Mouse (Mus musculus) stomach, embryonic 16.5 days (tissue): ENCODE results near the gene Rrnad1. TPM values are rescaled to one million over a fixed set of nuclear protein-coding genes. Genes with fewer than 3 reads are reported as not detected.

Experiments used
- ATAC-seq: fragments of 200-750 bp; cut with Nextera tagmentation; 2 replicates; pipeline ENCODE4 v1.8.0; 2017; ENCODE audit warnings: moderate number of reproducible peaks, moderate TSS enrichment; ENCODE audit not compliant: insufficient read depth, low FRiP score
- H3K27ac ChIP-seq: fragments of 300-500 bp; sonication (generic); 2 replicates; pipeline ENCODE4 v1.5.1; 2014; ENCODE audit warnings: low read length
- H3K27me3 ChIP-seq: fragments of 300-500 bp; sonication (generic); 2 replicates; pipeline ENCODE4 v1.6.1; 2014; ENCODE audit warnings: low read length, control low read depth, mixed read lengths; ENCODE audit not compliant: control insufficient read depth, insufficient read depth
- H3K36me3 ChIP-seq: fragments of 300-500 bp; sonication (generic); 2 replicates; pipeline ENCODE4 v1.6.1; 2014; ENCODE audit warnings: low read length; ENCODE audit not compliant: control insufficient read depth, insufficient read depth
- H3K4me1 ChIP-seq: fragments of 300-500 bp; sonication (generic); 2 replicates; pipeline ENCODE4 v1.6.1; 2014; ENCODE audit warnings: low read length, control low read depth, mixed read lengths; ENCODE audit not compliant: control insufficient read depth, insufficient read depth
- H3K4me2 ChIP-seq: fragments of 300-500 bp; sonication (generic); 2 replicates; pipeline ENCODE4 v1.6.1; 2014; ENCODE audit warnings: low read depth, low read length, mixed read lengths
- H3K4me3 ChIP-seq: fragments of 300-500 bp; sonication (generic); replicated peaks from 2 replicates; pipeline ENCODE4 v1.5.1; 2014; ENCODE audit warnings: mild to moderate bottlenecking, low read length
- H3K9ac ChIP-seq: fragments of 300-500 bp; sonication (generic); 2 replicates; pipeline ENCODE4 v1.6.1; 2014; ENCODE audit warnings: low read length
- H3K9me3 ChIP-seq: fragments of 300-500 bp; sonication (generic); replicated peaks from 2 replicates; pipeline ENCODE4 v1.6.1; 2016; ENCODE audit warnings: low read length, control low read depth; ENCODE audit not compliant: control insufficient read depth
- WGBS: fragments of 180-500 bp; shearing (Covaris S2); extraction: QIAGEN DNeasy Blood & Tissue Kit; methylation state at CpG from one replicate; pipeline ENCODE4 v1.1.7; 2014; 5-methylcytosine and 5-hydroxymethylcytosine counted together
- polyA plus RNA-seq: library from polyadenylated mRNA; unstranded; fragments of >200 nt; fragmentation: Nextera tagmentation; extraction: Ambion mirVana; gene quantifications from 2 replicates; pipeline ENCODE4 v1.2.1, GENCODE M21; 2015

Rrnad1 gene
- polyA plus RNA-seq, 1 experiment from 2014 or later, result 19.8 TPM

DNA sequence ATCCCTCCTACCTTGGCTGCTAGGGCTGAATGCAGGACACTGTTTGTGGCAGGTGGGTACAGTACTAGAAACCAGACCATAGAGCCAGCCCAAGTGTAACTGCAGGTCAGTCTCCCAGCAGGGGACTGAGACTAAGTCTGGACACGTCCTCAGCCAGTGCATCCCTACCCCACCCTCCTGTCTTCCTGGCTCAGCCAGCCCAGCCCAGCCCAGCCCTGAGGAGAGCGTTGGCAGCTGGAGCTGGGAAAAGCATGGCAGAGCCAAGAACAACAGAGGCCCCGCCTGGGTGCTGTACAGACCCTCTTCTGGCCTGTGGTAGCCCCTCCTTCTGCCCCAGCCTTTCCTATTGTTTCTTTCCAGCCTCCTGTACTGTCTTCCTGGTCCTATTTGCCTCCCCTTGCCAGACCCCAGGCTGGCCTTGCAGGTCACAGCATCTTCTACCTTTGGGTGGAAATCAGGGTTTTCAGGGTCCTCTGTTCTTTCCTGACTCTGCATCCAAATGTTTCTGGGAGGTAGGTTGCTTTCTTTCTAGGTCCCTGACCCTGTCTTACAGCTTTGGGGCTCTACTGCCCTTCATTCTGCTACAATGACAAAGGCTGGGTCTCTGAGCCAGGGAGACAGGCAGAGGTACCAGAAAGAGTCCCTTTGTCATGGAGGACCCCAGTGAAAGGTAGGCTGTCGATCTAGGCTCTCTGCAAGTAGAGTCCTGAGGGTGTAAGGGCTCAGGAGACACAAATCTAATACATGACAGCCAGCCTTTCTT lies 14.5 kb upstream of the Rrnad1 start:
- Histone ChIP-seq H3K36me3 (peaks cover 11% of the 10 kb centered on the region; the same call in 1 of the 2 replicates), H3K4me2 (no peak overlapping the region), H3K27me3 (no peaks in the 10 kb centered on the region; the same call in 1 of the 2 replicates), H3K4me3 (no peak overlapping the region), H3K4me1 (peaks cover 26% of the 10 kb centered on the region), H3K9ac (peak overlapping the region; percentile 46; the same call in 1 of the 2 replicates), H3K27ac (no peak overlapping the region; the same call in 1 of the 2 replicates), H3K9me3 (no peaks in the 10 kb centered on the region)
- peak; percentile 56; the same call in 1 of the 2 replicates for ATAC-seq
- WGBS, result 23% methylated on average over 4 of the region's 4 CpGs

DNA sequence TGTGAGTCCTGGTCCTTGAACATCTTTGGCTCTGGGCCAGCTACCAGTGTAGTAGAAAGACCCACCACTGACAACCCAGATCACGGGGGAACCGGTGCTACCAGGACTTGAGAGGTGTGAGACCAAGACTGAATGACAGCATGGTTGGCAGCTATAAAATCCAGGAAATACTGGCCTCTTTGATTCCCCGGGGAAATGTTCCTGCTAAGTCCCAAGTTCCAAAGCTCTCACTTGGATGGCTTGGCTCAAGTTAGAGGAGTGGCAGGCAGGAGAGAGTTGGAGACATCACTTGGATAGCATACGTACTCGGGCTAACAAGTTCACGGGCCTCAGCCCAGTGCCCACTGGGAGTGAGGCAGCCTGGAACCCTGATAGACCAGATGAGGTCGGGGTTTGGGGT lies 13.1 kb upstream of the Rrnad1 start:
- WGBS, result 81% methylated on average over 7 of the region's 7 CpGs
- Histone ChIP-seq H3K36me3 (peaks cover 18% of the 10 kb centered on the region), H3K9ac (no peak overlapping the region), H3K4me1 (peaks cover 17% of the 10 kb centered on the region), H3K9me3 (no peaks in the 10 kb centered on the region), H3K4me2 (no peak overlapping the region), H3K27me3 (no peaks in the 10 kb centered on the region; the same call in 1 of the 2 replicates), H3K27ac (no peak overlapping the region), H3K4me3 (no peak overlapping the region)
- ATAC-seq, result no peak

DNA sequence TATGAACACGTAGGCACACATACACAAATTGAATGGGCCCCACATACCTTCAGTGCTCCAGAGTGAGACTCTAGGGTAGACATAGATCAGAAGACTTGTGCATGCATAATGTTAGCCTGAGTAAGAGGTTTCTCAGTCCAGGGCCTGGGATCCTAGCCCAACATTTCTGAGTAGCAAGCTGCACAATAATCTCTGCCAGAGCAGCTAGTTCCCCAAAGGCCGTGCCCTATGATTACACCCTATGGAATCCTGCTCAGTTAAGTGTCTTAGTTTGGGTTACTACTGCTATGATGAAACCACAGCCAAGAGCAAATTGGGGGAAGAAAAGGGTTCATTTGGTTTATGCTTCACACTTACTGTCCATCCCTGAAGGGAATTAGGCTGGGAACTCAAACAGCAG lies 12.0 kb upstream of the Rrnad1 start:
- no peaks in the 10 kb centered on the region for H3K27me3 ChIP-seq
- no peak overlapping the region for H3K27ac ChIP-seq
- H3K36me3 ChIP-seq, result peaks cover 22% of the 10 kb centered on the region
- no peak overlapping the region for H3K9ac ChIP-seq
- 85% methylated on average over 2 of the region's 2 CpGs for WGBS
- H3K4me2 ChIP-seq, result no peak overlapping the region
- peaks cover 6% of the 10 kb centered on the region for H3K4me1 ChIP-seq
- H3K4me3 ChIP-seq, result no peak overlapping the region
- no peaks in the 10 kb centered on the region for H3K9me3 ChIP-seq
- ATAC-seq, result no peak

DNA sequence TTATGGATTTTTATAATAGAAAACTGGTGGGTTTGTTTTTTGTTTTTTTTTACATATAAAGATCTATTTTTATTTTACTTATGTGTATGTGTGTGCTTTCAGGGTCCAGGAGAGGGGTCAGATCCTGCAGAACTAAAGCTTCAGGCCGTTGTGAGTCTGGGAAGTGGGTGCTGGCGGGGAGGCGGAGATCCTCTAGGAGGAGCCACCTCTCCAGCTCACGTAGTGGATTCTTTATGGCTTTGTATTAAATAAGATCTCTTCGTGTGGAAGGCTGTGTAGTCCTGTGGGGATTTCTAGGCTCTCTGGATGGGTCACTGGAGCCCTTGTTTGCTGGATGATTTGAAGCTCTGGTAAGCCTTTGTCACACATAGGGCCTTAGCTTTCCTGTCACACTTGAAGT lies 10.1 kb upstream of the Rrnad1 start:
- Histone ChIP-seq H3K27me3 (no peaks in the 10 kb centered on the region), H3K4me1 (no peaks in the 10 kb centered on the region; the same call in 1 of the 2 replicates), H3K9me3 (no peaks in the 10 kb centered on the region), H3K4me3 (no peak overlapping the region), H3K27ac (no peak overlapping the region), H3K4me2 (no peak overlapping the region), H3K9ac (no peak overlapping the region), H3K36me3 (peaks cover 22% of the 10 kb centered on the region)
- ATAC-seq, result no peak
- WGBS, result 60% methylated on average over 5 of the region's 5 CpGs

DNA sequence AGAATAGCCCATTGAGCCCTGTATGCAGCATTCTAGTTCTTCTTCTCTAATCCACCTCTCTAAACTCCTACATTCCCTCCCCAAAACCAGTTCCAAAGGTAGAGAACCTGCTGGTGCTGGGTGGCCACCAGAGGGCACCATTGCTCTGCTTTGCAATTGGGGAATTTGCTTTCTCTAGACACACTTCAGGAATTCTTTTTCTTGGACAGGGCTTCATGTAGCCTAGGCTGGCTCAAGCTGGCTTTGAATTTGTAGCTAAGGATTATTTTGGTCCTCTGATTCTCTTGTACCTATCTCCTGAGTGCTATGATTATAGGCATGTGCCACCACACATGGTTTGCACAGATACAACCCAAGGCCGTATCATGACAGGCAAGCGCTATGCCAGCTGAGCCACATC lies 5.3 kb upstream of the Rrnad1 start:
- no peak overlapping the region for H3K27ac ChIP-seq
- peaks cover 13% of the 10 kb centered on the region for H3K4me1 ChIP-seq
- H3K9ac ChIP-seq, result no peak overlapping the region
- ATAC-seq, result peak; percentile 45; the same call in 1 of the 2 replicates
- H3K27me3 ChIP-seq, result no peaks in the 10 kb centered on the region
- no peak overlapping the region for H3K4me2 ChIP-seq
- H3K4me3 ChIP-seq, result no peak overlapping the region
- no peaks in the 10 kb centered on the region for H3K9me3 ChIP-seq
- WGBS, result 98% methylated on average over 2 of the region's 2 CpGs
- peaks cover 24% of the 10 kb centered on the region; the same call in 1 of the 2 replicates for H3K36me3 ChIP-seq

DNA sequence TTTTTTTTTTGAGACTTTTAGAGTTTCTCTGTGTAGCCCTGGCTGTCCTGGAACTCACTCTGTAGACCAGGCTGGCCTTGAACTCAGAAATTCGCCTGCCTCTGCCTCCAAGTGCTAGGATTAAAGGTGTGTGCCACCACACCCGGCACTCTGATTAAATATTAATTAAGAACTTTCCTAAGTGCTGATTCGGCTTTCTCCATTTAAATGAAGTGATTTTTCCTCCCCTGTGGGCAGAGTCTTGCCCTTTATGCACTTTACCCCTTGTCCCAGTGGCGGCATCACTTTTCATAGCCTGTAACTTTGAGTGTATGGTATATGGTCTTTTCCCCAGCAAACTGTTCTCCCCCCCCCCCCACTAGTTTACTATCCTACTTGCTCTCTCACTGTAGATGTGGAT lies 4.7 kb upstream of the Rrnad1 start:
- ATAC-seq, result no peak
- Histone ChIP-seq H3K36me3 (peaks cover 21% of the 10 kb centered on the region; the same call in 1 of the 2 replicates), H3K9me3 (no peaks in the 10 kb centered on the region), H3K4me2 (no peak overlapping the region), H3K9ac (no peak overlapping the region), H3K4me3 (no peak overlapping the region), H3K27ac (no peak overlapping the region), H3K4me1 (peaks cover 13% of the 10 kb centered on the region), H3K27me3 (no peaks in the 10 kb centered on the region)
- WGBS, result 76% methylated on average over 4 of the region's 4 CpGs

DNA sequence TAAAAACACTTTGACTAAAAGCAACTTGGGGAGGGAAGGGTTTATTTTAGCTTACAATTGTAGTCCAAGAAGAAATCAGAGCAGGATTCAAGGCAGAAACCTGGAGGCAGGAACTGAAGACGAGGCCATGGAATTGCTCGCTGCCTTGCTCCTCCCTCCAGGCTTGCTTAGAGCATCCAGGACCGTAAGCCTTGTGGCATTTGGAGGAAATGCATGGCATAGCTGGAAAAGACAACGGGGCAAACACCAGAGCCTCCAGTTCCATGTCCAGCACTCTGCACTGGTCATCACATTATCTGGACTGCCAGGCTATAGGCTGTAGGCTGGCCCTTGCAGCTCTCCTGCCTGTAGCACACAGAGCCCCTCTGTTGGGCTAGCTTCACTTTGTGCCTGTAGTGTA lies 4.0 kb upstream of the Rrnad1 start:
- no peak overlapping the region for H3K9ac ChIP-seq
- 74% methylated on average over 4 of the region's 4 CpGs for WGBS
- no peaks in the 10 kb centered on the region for H3K9me3 ChIP-seq
- no peak overlapping the region for H3K27ac ChIP-seq
- H3K4me3 ChIP-seq, result no peak overlapping the region
- H3K27me3 ChIP-seq, result no peaks in the 10 kb centered on the region
- no peak for ATAC-seq
- peaks cover 19% of the 10 kb centered on the region; the same call in 1 of the 2 replicates for H3K36me3 ChIP-seq
- H3K4me2 ChIP-seq, result no peak overlapping the region
- H3K4me1 ChIP-seq, result peaks cover 13% of the 10 kb centered on the region

DNA sequence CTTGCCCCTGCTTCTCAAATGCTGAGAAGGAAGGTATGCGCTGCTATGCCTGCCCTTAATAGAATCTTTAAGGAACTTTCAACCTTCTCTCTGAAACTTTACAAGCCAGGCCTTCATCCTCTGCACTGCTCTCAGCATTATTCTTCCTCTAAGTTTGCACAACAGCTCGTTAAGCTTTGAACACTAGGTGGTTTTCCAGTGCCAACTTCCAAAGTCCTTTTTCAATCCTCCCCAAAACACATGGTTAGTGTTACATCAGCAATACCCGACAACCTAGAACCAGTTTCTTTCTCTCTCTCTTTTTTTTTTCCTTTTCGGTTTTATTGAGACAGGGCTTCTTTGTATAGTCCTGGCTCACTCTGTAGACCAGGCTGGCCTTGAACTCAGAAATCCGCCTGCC lies 3.5 kb upstream of the Rrnad1 start:
- Histone ChIP-seq H3K27me3 (no peaks in the 10 kb centered on the region), H3K9me3 (no peaks in the 10 kb centered on the region), H3K27ac (no peak overlapping the region), H3K4me1 (peaks cover 16% of the 10 kb centered on the region), H3K4me3 (no peak overlapping the region), H3K4me2 (no peak overlapping the region), H3K36me3 (peaks cover 14% of the 10 kb centered on the region; the same call in 1 of the 2 replicates), H3K9ac (0 out of 2 replicates have a peak overlapping the region, but pooled peaks have one; percentile 14)
- no peak for ATAC-seq
- WGBS, result 84% methylated on average over 5 of the region's 5 CpGs

DNA sequence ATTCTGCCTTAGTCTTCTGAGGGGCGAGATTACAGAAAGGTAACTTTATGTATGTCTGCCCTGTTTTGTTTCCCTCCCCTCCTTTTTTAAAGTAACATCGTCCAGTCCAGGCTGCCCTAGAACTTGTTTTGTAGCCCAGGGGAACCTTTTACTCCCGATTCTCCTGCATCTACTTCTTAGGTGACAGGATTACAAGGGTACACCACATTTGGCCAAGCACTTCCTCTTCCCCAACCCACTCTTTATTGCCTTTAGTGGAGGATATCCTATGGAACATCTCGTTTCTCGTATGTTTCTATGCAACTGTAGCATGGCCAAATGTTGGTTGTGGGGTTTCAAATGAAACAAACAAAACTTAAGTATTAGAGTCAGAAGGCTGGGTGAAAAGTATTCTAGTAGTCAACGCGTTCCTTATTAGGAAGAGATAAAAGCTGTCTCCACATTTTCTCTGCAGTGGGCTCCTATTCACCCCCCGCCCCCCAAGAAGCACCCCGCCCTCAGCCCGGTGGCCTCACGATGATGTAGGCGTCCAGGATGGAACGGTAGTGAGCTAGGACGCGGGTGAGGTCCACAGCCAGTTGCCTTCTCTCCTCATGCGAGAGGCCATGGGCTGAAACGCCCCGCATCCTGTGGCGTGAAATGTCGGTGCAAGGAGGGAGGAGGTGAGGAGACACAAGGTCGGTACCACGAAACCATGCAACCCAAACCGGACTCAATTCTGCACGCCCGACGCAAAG lies 1.0 kb downstream of the Rrnad1 start:
- no peaks in the 10 kb centered on the region for H3K27me3 ChIP-seq
- ATAC-seq, result peak; percentile 22; the same call in 1 of the 2 replicates
- peak overlapping the region; percentile 71 for H3K4me2 ChIP-seq
- H3K9ac ChIP-seq, result peak overlapping the region; percentile 95
- peak overlapping the region; percentile 96 for H3K4me3 ChIP-seq
- peaks cover 17% of the 10 kb centered on the region for H3K36me3 ChIP-seq
- 5% methylated on average over 26 of the region's 26 CpGs for WGBS
- peak overlapping the region; percentile 91 for H3K27ac ChIP-seq
- H3K9me3 ChIP-seq, result no peaks in the 10 kb centered on the region
- H3K4me1 ChIP-seq, result peaks cover 17% of the 10 kb centered on the region
